Mouse (Mus musculus) ES-E14 (cell line): ENCODE measurements around the gene Katnal1.

Source experiments
- CHD2 ChIP-seq: IDR thresholded peaks from 2 replicates; pipeline ENCODE4 v1.6.1; 2014; ENCODE audit warnings: mild to moderate bottlenecking, low read depth, low read length, inconsistent platforms
- MAFK ChIP-seq: IDR thresholded peaks from 2 replicates; pipeline ENCODE4 v1.6.1; 2014; ENCODE audit warnings: mild to moderate bottlenecking, low read depth, low read length, inconsistent platforms; ENCODE audit not compliant: insufficient read depth

GRCm38 (mm10) chr5:148941867-148942266 lies 12.7 kb upstream of the Katnal1 start:
- TF ChIP-seq CHD2, result no peak
- no peak for TF ChIP-seq MAFK
